Mouse (Mus musculus): ENCODE measurements around the gene H2al1c. TPM values are rescaled to one million over a fixed set of nuclear protein-coding genes. Genes with fewer than 3 reads are reported as not detected.
A peak's percentile ranks its signal among the peaks of the same experiment; 100 is the strongest.

The H2al1c gene
- polyA plus RNA-seq, 1 experiment from 2014 or later, result not detected

GRCm38 (mm10) chrX:11345762-11346161, 40.3 kb downstream of the H2al1c start:
- Histone ChIP-seq H3K4me2 (ENCODE audit: low read depth, severe bottlenecking) (no peak overlapping the region; the same call in 1 of the 2 replicates), H3K4me3 (ENCODE audit: low read depth, low read length) (no peak overlapping the region), H3K9ac (ENCODE audit: low read length) (no peak overlapping the region), H3K36me3 (ENCODE audit: control insufficient read depth, insufficient read depth, low read length) (no peaks in the 10 kb centered on the region), H3K27me3 (ENCODE audit: control insufficient read depth, insufficient read depth, low read length) (no peaks in the 10 kb centered on the region), H3K4me1 (ENCODE audit: control insufficient read depth, insufficient read depth, low read length) (0 out of 2 replicates have a peak, but pooled peaks cover 2% of the 10 kb centered on the region), H3K27ac (replicated peaks; ENCODE audit: low read depth, low read length) (0 out of 2 replicates have a peak overlapping the region, but pooled peaks have one; percentile 42), H3K9me3 (ENCODE audit: control insufficient read depth, low read length) (no peaks in the 10 kb centered on the region)
- ATAC-seq (ENCODE audit: insufficient number of reproducible peaks, low FRiP score, low TSS enrichment, low read depth) (0 out of 2 replicates have a peak, but pooled peaks have one; percentile 47), DNase-seq (ENCODE audit: low spot score) (peak; percentile 66)
- WGBS, result 37% methylated on average over 9 of the region's 9 CpGs

- Histone ChIP-seq H3K27ac (replicated peaks; ENCODE audit: low read depth, low read length) (no peak overlapping the region), H3K27me3 (ENCODE audit: control insufficient read depth, insufficient read depth, low read length) (no peaks in the 10 kb centered on the region), H3K4me1 (ENCODE audit: control insufficient read depth, insufficient read depth, low read length) (0 out of 2 replicates have a peak, but pooled peaks cover 2% of the 10 kb centered on the region), H3K4me2 (ENCODE audit: low read depth, severe bottlenecking) (no peak overlapping the region), H3K4me3 (ENCODE audit: low read depth, low read length) (no peak overlapping the region), H3K9ac (ENCODE audit: low read length) (no peak overlapping the region), H3K36me3 (ENCODE audit: control insufficient read depth, insufficient read depth, low read length) (no peaks in the 10 kb centered on the region), H3K9me3 (ENCODE audit: control insufficient read depth, low read length) (no peaks in the 10 kb centered on the region)
- ATAC-seq (ENCODE audit: insufficient number of reproducible peaks, low FRiP score, low TSS enrichment, low read depth) (no peak), DNase-seq (ENCODE audit: low spot score) (no peak)
- WGBS, result 94% methylated on average over 3 of the region's 3 CpGs
Measured at GRCm38 (mm10) chrX:11346756-11347155, 41.3 kb downstream of the H2al1c start.

Other genes with a start within 250 kb of the H2al1c start
- gene H2al1a, start 6.4 kb upstream of the H2al1c start, polyA plus RNA-seq (2014; fragmentation: Nextera tagmentation; extraction: Ambion mirVana), result not detected in 2 replicates
- not detected in 2 replicates for gene H2al1b, start 3.2 kb upstream of the H2al1c start, polyA plus RNA-seq (2014; fragmentation: Nextera tagmentation; extraction: Ambion mirVana)
- gene H2al1d, start 3.2 kb downstream of the H2al1c start, polyA plus RNA-seq (2014; fragmentation: Nextera tagmentation; extraction: Ambion mirVana), result not detected in 2 replicates
- gene H2al1e, start 6.3 kb downstream of the H2al1c start, polyA plus RNA-seq (2014; fragmentation: Nextera tagmentation; extraction: Ambion mirVana), result not detected in 2 replicates
- gene H2al1f, start 9.5 kb downstream of the H2al1c start, polyA plus RNA-seq (2014; fragmentation: Nextera tagmentation; extraction: Ambion mirVana), result not detected in 2 replicates
- not detected in 2 replicates for gene H2al1g, start 12.6 kb downstream of the H2al1c start, polyA plus RNA-seq (2014; fragmentation: Nextera tagmentation; extraction: Ambion mirVana)
- gene H2al1h, start 15.8 kb downstream of the H2al1c start, polyA plus RNA-seq (2014; fragmentation: Nextera tagmentation; extraction: Ambion mirVana), result not detected in 2 replicates
- gene H2al1i, start 19.0 kb downstream of the H2al1c start, polyA plus RNA-seq (2014; fragmentation: Nextera tagmentation; extraction: Ambion mirVana), result not detected in 2 replicates
- gene H2al1j, start 22.2 kb downstream of the H2al1c start, polyA plus RNA-seq (2014; fragmentation: Nextera tagmentation; extraction: Ambion mirVana), result not detected in 2 replicates

All from limb, embryonic 11.5 days (tissue).